Mouse (Mus musculus) mouse trophoblast stem cell (cell line): Measurements from ENCODE around the gene Sbno2.

Experiments
- in situ Hi-C, 2 experiments: fragments of 300-500 bp; cut with MseI, MboI; formaldehyde crosslinking; loops; 2 replicates in 1 of 2; 3 replicates in 1 of 2; pipeline ENCODE4 v1.15.1; 2025

The Sbno2 gene

GRCm38 (mm10) chr10:80105460-80105859, at the start of gene Sbno2:
TSS of gene Sbno2 (minus strand) at chr10:80105571.
- in situ Hi-C loops, result no loop called here

GRCm38 (mm10) chr10:80154384-80154783, 49.0 kb upstream of the Sbno2 start:
- in situ Hi-C loops, result no loop called here

- in situ Hi-C loops, result no loop called here
These were observed 48.3 kb upstream of the Sbno2 start for GRCm38 (mm10) chr10:80153713-80154112.

- in situ Hi-C loops, result no loop called here
These were observed 47.5 kb upstream of the Sbno2 start for GRCm38 (mm10) chr10:80152873-80153260.

- in situ Hi-C loops, result no loop called here
These were observed 46.9 kb upstream of the Sbno2 start for GRCm38 (mm10) chr10:80152071-80152872.

GRCm38 (mm10) chr10:80151211-80152034, 46.1 kb upstream of the Sbno2 start:
- in situ Hi-C loops, result no loop called here

GRCm38 (mm10) chr10:80150226-80151210, 45.1 kb upstream of the Sbno2 start:
- in situ Hi-C loops, result no loop called here

- in situ Hi-C loops, result no loop called here
These were observed 44.2 kb upstream of the Sbno2 start for GRCm38 (mm10) chr10:80149291-80150225.

- in situ Hi-C loops, result no loop called here
These were observed 43.4 kb upstream of the Sbno2 start for GRCm38 (mm10) chr10:80148610-80149290.

- in situ Hi-C loops, result no loop called here
These were observed 42.6 kb upstream of the Sbno2 start, which contains the start of gene Midn for GRCm38 (mm10) chr10:80147719-80148601. TSS of gene Midn (plus strand) at chr10:80148272.

- in situ Hi-C loops, result no loop called here
These were observed 41.9 kb upstream of the Sbno2 start for GRCm38 (mm10) chr10:80147146-80147718.

GRCm38 (mm10) chr10:80146568-80147011, 41.2 kb upstream of the Sbno2 start:
- in situ Hi-C loops, result no loop called here

GRCm38 (mm10) chr10:80145896-80146295, 40.5 kb upstream of the Sbno2 start:
- in situ Hi-C loops, result no loop called here

- in situ Hi-C loops, result no loop called here
These were observed 39.8 kb upstream of the Sbno2 start for GRCm38 (mm10) chr10:80144864-80145838.

GRCm38 (mm10) chr10:80144159-80144558, 38.8 kb upstream of the Sbno2 start:
- in situ Hi-C loops, result no loop called here

- in situ Hi-C loops, result no loop called here
These were observed 38.3 kb upstream of the Sbno2 start for GRCm38 (mm10) chr10:80143664-80144063.

- in situ Hi-C loops, result no loop called here
These were observed 37.2 kb upstream of the Sbno2 start for GRCm38 (mm10) chr10:80142530-80142925.
